Mouse (Mus musculus) adrenal gland, adult (tissue): ENCODE measurements around the gene Mphosph9.
A peak's percentile ranks its signal among the peaks of the same experiment; 100 is the strongest.
"Not testable (repeated sequence)": the region's sequence is repeated elsewhere in the genome, so short reads cannot be mapped to it uniquely, and the experiment has no call there.

Experiments
- DNase-seq, 2 experiments: peaks; one replicate each; pipeline ENCODE4 v3.0.0; 2022 to 2023; ENCODE audit warnings: low spot score in 1 of 2; ENCODE audit not compliant: inconsistent age in 2 of 2

The Mphosph9 gene

GRCm38 (mm10) chr5:124327510-124328364 lies at the start of gene Mphosph9, which contains the start of gene 2810006K23Rik:
TSS of gene Mphosph9 (minus strand) at chr5:124327972.
TSS of gene 2810006K23Rik (plus strand) at chr5:124328089.
- DNase-seq = peak; percentile 100

- DNase-seq = peak in 1 of 2 experiments; percentile 10
These were observed 49.4 kb upstream of the Mphosph9 start for GRCm38 (mm10) chr5:124377149-124377548.

GRCm38 (mm10) chr5:124376401-124376800 lies 48.6 kb upstream of the Mphosph9 start:
- DNase-seq = no peak

- DNase-seq = no peak
These were observed 46.5 kb upstream of the Mphosph9 start for GRCm38 (mm10) chr5:124374298-124374697.

GRCm38 (mm10) chr5:124366721-124367120 lies 38.9 kb upstream of the Mphosph9 start:
- DNase-seq = peak in 1 of 2 experiments; percentile 52

- no peak for DNase-seq
These were observed 38.0 kb upstream of the Mphosph9 start for GRCm38 (mm10) chr5:124365754-124366153.

- DNase-seq = no peak
These were observed 36.6 kb upstream of the Mphosph9 start for GRCm38 (mm10) chr5:124364173-124364918.

- not testable (repeated sequence) for DNase-seq
These were observed 35.2 kb upstream of the Mphosph9 start, which contains the start of gene Cdk2ap1 for GRCm38 (mm10) chr5:124362982-124363381. TSS of gene Cdk2ap1 (minus strand) at chr5:124363082.

GRCm38 (mm10) chr5:124359641-124360040 lies 31.9 kb upstream of the Mphosph9 start:
- DNase-seq = no peak

GRCm38 (mm10) chr5:124356695-124357094 lies 28.9 kb upstream of the Mphosph9 start:
- no peak for DNase-seq

GRCm38 (mm10) chr5:124355425-124355959 lies 27.7 kb upstream of the Mphosph9 start:
- DNase-seq = peak in 1 of 2 experiments; percentile 44

GRCm38 (mm10) chr5:124354574-124355424 lies 27.0 kb upstream of the Mphosph9 start:
- DNase-seq = peak; percentile 73 to 83

- DNase-seq = peak; percentile 63 to 83
These were observed 26.2 kb upstream of the Mphosph9 start for GRCm38 (mm10) chr5:124353726-124354547.

- peak; percentile 71 to 83 for DNase-seq
These were observed 25.4 kb upstream of the Mphosph9 start for GRCm38 (mm10) chr5:124353011-124353725.

GRCm38 (mm10) chr5:124352141-124352920 lies 24.6 kb upstream of the Mphosph9 start:
- DNase-seq = peak; percentile 89 to 91

- DNase-seq = no peak
These were observed 23.8 kb upstream of the Mphosph9 start for GRCm38 (mm10) chr5:124351604-124352003.

- DNase-seq = peak; percentile 84 to 89
These were observed 23.4 kb upstream of the Mphosph9 start for GRCm38 (mm10) chr5:124351111-124351560.

GRCm38 (mm10) chr5:124350350-124350749 lies 22.6 kb upstream of the Mphosph9 start:
- DNase-seq = peak in 1 of 2 experiments; percentile 51
